Mouse (Mus musculus) liver, adult 2 months (tissue): ENCODE results near the gene Hip1.

Source experiments
- CTCF ChIP-seq: fragments of 200-500 bp; IDR thresholded peaks from 2 replicates; pipeline ENCODE4 v1.5.1; 2011; ENCODE audit warnings: low read depth, low read length, control low read depth
- POLR2A ChIP-seq: fragments of 200-500 bp; IDR thresholded peaks from 2 replicates; pipeline ENCODE4 v1.6.1; 2011; ENCODE audit warnings: low read length, control low read depth; ENCODE audit not compliant: insufficient read depth; ENCODE audit errors: extremely low read depth

DNA sequence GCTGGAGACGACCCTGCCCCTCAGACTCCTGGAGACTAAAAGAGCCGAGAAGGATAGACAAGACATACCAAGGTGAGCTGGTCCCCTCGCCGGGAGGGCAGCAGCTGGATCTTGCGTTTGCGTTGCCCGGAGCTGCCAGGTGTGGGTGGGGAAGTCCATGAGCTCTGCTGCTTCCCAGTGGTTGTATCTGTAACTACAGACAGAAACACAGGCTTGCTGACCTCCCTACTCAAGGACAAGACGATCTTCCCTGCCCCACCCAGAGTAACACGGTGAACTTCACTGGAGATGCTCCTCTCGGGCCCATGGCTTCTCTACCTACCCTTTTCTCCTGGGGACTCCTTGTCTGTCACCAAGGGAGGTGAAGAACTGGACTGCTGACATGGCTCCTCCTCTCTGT lies 161.1 kb downstream of the Hip1 start:
- no peak for TF ChIP-seq CTCF
- no peak for TF ChIP-seq POLR2A
